Mouse (Mus musculus) adrenal gland, postnatal 25 days (tissue): ENCODE data around the gene Stat5a. TPM values are rescaled to one million over a fixed set of nuclear protein-coding genes. Genes with fewer than 3 reads are reported as not detected.

ENCODE experiments used
- DNase-seq: peaks from one replicate; pipeline ENCODE4 v3.0.0; 2021; ENCODE audit warnings: mixed read lengths
- total RNA-seq: library from RNA; stranded (reverse); gene quantifications from 2 replicates; pipeline ENCODE4 v1.2.3, GENCODE M21; 2021

The Stat5a gene
- total RNA-seq, 1 experiment from 2014 or later: 54.5 TPM

DNA sequence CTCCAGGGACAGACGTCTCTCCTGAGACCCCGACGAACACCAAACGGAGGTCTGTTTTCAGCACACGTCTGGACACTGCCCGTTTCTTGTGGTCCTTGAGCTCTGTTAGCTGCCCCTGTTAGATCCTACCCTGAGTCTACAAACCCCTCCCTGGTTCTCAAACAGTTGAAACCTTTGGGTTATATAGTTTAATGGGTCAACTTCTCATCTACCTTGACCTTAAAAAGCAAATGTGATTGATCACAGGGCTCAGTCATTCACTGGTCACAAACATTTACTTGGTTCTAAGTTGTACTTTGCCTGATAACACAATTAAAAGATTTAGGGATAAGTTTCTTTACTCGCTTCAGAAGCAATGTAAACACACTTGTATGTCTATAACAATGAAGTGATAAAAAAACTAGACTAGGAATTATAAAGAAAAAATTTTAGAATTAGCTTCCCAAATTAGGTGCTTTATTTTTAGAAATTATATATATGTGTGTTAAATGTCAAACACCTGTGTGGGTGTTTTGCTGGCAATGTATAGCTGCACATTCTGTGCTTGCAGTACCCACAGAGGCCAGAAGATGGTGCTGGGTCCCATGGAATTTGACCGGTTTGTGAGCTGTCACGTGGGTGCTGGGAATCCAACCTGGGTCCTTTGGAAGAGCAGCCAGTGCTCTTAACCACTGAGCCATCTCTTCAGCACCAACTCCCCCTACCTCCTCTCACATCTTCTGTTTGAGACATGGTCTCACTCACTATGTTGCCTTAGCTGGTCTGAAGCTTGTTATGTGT is 22.0 kb upstream of the Stat5a start:
- DNase-seq: no peak

DNA sequence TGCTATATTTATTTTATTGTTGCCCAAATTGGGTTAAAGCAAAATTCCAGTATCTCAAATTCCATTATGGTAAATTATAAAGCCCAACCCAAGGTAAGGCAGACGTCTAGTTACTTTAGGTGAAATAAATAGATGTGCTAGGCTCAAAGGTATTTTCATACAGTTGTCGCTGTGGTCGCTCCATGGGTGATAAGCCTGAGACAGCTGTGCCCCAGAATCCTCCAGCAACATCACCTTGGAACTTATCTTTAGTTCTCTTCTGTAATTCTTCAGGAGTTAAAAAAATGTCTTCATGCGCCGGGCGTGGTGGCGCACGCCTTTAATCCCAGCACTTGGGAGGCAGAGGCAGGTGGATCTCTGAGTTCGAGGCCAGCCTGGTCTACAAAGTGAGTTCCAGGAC is 20.3 kb upstream of the Stat5a start:
- no peak for DNase-seq

DNA sequence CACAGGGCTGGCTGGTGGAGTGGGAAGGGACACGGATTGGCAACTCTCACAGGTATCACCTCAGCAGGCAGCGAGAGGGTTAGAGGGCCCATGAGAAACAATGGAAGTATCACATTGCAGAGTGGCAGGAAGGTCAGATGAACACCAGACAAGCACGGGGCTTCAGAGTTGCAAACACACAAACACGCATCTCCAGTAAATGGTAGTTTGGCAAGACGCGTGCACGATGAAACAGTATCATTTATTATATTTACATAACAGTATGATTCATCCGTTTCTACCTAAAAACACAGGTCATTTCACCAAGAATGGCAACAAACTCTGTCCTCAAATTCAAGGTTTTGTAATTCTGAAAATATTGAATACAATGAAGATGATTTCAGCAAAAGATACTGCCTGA is 19.6 kb upstream of the Stat5a start:
- DNase-seq: no peak

DNA sequence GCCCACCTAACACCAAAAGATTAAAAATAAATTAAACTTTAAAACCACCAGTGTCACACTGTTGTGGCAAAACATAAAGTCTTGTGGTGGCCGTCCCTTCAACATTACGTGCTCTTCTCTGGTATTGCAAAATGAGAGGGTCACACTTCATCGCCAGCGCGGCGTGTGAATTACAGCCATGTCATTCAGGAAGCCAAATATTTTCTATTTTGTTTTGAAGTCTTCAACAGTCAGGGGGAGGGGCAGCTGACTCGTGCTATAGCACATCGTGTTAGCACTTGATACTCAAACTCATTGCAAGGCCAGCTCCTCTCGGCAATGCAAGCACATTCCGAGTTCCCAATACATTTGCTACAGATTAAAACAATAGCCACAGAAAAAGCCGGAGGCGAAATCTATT is 18.3 kb upstream of the Stat5a start:
- DNase-seq: no peak

DNA sequence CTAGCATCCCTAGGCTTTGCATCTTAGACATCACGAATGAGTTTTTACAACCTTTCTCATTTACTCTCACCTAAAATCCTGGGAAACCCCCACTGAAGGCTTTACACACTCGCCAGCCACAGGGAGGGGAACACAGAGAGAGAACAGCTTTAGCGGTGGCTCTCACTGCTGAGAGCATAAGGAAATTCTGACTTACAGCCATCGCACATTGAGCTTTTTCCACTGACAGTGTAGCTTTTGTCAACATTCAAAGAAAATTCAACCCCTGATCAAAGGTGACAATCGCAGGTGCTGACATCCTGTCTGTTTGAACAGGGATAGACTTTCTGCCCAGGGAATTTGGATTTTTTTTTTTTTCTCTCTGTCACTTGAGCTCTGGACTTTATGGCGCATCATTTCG is 17.1 kb upstream of the Stat5a start:
- no peak for DNase-seq

DNA sequence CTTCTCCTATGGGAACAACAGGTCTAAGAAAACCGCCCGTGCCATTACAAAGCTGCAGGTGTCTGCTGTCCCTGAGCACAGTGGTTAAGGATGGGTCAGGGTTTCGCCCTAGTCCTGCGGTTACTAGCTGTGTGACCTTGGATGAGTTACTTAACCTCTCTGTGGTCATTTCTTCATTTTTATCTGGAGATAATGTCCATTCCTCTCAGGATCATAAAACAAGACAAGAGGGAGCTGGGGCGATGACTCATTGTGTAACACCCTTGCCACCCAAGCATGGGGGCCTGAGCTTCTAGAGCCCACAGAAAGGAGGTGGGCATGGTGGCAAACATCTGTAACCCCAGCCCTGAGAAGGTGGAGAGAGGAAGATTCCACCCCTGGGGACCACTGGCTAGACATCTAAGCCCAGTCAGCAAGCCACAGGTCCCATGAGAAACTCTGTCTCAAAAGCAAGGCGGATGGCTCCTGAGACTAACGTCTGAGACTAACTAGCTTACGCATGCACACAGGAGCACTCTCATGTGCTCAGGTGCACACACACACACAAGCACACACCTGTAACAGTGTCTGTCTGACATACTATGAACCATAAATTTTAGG is 16.0 kb upstream of the Stat5a start:
- DNase-seq: no peak

DNA sequence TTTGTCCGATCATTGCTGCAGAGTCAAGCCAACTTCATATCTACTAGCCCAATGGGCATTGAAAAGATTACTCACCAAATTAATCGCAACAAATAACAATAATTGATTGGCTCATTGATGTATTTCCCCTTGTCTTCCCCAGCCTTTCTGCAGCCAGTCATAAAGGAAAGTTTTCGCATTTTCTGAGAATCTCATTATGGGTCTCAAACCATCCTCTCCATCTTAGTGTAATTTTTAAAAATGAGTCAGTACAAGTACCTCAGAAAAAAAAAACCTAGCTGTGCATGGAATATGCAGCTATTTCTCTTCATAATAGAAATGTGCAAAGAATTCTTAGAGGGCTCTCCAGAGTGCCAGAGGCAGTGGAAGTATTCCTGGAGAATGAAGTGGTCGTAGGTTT is 15.0 kb upstream of the Stat5a start:
- DNase-seq: no peak

DNA sequence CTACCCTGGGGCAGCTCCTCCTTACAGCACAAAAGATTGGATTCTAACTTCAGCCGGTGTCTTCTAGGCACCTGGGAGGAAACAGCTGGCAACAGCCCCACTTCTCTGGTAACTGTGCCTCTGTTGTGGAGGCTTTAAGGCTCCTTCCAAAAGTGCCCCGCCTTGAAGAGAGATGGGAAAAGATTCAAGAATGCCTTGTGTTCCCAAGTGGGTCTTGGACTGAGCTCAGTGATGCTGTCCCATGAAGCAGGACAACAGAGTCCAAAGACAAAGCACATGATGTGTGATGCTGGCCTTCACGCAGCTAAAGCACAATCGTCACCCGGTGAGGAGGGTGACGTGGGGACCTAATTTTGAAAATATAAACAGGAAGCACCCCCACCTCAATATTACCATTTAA is 13.4 kb upstream of the Stat5a start:
- no peak for DNase-seq

DNA sequence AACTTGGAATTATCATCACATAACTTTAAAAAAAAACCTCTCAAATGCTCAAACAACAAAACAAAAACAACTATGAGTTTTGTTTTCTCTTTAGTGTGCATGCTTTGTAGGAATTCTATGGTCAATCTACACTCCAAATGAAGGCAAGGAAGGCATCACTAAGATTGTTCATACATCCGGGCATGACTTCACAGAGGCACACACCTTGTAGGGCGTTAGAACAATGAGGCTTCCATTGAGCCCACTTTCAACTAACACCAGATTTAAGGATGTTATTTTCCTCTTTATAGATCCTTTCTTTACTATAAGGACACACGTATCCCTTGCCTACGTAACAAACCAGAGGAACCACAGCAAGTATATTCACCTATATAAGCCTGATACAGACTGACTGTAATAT is 11.6 kb upstream of the Stat5a start:
- DNase-seq: no peak

DNA sequence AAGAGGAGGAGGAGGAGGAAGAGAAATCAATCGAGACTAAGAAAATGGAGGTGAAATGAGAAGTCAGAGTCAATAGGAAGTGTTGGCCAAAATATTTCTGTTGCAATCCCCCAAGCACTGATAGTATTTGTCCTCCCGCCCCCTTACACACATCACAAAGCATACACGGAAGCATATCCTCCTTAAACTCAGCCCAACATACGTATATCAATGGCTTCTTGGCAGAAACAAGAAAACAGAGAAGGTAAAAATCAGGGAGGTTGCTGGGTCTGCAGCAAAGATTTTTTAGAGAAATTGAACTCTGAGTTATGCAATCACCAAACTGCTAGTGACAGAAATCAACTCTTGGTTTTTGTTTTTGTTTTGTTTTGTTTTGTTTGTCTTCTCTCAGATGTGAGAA is 11.1 kb upstream of the Stat5a start:
- DNase-seq: no peak

DNA sequence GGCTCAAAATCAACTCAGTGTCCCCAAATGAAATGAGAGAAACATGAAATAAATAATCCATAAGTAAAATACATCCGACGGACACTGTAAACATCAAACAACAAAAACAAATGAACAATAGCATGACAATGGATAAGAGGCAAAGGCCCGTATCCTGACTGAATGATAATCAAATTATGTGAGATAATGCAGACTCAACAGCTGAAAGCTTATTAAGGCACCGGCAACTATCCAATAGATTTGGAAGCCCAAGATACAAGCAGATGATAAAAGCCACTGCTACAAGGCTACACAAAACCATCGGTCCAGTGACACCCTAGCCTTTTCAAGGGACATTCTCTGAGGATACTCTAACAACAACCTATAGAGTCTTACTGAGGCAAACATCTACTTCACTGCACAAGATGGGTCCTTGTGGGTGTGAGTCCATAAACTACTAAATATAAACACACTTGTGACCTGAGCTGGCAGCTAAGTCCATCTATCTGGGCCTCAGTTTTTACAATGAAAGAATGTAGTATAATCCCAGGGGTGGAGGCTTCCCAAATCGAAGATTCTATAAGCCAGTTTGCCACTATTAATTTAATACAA is 10.3 kb upstream of the Stat5a start:
- DNase-seq: no peak

DNA sequence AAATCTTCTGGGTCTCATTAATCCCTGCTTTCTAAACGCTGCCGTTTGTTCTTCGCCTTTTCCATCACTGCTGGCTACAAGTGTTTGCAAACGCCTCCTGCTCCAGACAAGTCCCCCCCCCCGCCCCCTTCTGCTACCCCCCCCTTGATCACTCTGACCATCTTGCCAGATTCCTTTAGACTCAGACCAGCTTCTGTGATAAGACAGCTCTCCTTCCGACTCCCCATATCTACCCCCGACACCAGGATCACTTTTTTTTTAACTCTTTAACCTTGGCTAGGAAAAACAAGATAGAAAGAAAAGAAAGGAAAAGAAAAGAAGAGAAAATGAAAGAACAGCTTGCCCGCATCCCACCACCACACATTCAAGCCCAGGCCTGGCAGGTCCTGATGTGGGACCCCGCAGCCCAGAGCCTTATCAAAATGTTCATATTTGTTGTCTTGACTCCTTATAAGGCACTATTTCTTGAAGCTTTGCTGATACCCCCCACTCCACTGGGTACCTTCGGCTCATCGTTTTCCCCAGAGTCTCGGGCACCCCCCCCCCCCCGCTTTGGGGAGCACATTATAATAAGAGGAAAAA is 9.6 kb upstream of the Stat5a start:
- DNase-seq: no peak

DNA sequence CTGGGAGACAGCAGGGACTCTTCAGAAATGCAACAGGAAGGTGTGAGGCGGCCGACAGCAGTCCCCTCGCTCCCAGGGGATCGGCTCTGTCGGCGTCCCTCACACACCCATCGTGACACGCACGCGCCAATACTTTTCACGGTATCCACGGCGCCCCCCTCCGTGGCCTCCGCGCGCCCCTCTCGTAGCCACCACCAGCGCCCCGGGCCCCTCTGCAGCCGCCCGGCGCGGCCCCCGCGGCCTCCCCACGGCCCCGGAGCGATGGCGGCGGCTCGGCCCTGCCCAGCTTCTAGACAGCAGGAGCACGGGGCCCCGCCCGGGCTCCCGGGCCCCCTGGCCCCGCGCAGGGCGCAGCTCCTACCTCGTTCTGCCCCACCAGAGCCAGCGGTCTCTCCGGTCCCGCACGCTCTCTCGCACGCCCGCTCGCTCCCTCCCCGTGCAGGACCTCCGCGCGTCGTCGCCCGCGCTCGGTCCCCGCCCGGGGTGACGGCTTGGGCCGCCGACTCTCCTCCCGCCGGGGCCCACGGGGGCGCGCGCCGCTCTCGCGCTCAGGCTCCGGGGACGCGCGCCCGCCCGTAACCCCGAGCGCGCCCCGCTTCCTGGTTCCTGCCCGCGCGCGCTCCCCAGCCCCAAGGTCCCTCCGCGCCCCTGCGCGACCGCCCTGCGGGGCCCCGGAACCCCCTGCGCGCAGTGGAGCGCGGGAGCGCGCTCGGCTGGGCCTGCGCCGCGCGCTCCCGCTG is 8.9 kb upstream of the Stat5a start, which contains the start of gene Stat5b:
TSS of gene Stat5b (minus strand) at position 687 of the 740 bp plus-strand sequence.
- DNase-seq: peak; percentile 81

DNA sequence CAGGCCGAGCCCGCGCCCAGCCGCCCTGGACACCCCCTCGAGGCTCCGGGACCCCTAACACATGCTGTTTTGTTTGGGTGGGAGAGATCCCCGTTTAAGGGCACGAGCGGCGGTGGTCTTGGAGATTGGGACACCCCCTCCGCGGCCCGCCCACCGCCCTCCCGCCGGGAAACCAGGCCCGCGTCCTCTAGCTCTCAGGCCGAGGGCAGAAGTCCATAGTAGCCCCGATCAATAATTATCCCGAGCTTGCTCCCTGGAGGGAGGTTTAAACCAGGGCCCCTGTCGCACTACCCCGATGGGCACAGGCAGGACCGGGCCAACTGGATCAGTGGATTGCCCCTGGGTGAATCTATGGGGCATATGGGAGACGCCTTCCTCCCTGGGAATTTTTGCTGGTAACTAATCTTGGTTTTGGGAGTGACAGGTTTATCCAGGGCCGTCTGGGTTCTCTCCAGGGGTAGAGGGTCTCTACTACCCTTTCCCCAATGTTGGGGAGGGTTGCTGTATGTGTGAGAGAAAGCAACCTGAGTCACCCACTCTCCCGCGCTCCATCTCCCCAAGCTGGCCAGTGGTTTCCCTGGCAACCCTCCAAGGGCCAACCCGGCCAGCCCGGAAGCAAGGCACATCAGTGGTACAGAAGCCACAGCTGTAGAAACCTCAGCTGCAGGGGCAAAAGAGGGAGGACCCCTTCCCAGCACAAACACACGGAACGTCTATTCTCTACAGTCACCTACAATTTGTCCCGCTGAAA is 8.2 kb upstream of the Stat5a start:
- peak; percentile 86 for DNase-seq

DNA sequence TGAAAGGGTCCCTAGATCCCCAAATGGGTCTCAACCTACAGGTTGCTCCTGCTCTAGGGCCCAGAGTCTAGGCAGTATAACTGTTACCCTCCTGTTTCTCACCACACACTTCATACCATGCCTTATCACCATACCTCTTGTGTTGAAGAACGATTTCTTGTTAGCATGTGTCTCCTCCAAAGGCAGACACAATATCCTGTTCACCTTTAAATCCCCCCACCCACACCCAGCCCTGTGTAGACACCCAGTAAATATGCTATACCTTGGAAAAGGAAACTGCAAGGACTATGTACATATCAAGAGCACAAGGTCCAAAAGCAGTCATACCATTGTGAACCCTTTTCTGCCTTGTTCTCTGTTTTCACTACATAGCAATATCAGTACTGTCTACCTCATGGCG is 7.1 kb upstream of the Stat5a start:
- DNase-seq: no peak

DNA sequence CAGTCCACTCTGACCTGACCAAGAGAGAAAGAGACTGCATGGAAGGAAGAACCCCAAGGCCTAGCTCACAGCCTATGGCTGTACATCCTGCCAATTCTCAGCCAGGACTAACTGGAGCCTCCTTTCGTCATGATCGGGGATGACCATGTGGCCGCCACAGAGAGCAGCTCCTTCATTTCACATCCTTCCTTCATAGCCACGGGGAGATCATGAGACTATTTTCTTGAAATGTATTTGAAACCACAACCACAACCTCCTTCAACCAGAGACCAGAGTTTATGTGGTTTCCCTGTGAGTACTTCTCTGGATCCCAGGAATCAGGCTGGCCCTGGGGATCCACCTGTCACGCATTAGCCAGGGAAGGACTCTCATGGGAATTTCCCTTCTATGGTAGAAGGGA is 6.1 kb upstream of the Stat5a start:
- no peak for DNase-seq

DNA sequence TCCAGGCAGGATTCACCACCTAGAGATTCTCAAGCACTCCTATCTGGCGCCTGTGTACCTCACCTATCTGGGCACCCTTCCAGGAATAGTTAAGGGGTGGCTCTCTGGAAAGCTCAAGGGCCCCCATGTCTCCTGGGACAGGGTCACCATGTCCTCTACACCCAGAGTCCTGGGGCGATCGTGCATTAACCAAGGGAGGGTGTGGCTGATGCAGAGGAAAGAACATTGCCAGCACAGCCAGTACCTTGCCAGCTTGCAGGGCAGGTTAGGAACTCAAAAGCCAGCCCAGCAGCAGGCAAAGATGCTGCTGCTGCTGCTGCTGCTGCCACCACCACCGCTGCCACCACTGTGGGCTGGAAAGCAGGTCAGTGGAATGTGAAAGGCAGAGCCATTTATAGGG is 4.9 kb upstream of the Stat5a start:
- DNase-seq: no peak

DNA sequence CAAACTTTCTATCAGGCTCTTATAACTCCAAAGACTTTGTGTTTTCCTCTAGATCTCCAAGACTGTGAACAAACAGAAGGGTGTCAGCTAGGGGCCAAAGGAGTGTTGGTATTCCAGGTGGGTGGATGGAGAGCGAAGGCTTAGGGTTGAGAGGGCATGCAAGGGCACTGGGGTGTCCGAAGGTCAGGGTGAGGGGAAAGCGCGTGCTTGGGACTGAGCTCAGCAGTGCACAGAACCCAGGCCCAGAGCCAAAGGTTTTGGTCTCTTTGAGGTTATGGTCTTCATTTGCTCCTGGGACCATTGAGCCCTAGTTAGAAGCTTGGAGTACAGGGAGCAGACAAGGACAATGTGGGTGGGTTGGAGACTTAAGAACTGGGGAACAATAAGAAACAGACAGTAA is 4.0 kb upstream of the Stat5a start:
- DNase-seq: no peak

DNA sequence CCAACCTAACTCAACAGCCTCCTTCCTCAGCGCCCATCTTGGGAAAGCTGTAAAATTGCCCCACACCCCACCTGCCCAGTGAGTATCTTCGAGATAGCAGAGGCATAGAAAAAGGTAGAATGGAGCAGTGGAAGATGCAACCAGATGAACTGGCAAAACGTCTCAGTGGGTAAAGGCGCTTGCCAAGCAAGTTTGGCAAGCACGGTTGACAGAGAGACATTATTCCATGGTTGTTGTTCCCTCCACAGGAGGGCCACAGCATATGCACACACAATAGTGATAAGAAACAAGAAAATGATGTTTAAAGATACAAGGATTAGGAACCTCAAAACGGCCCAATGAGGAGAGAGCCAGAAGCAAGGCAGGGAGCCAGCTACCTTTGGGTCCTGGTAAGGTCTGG is 1.2 kb upstream of the Stat5a start:
- no peak for DNase-seq

DNA sequence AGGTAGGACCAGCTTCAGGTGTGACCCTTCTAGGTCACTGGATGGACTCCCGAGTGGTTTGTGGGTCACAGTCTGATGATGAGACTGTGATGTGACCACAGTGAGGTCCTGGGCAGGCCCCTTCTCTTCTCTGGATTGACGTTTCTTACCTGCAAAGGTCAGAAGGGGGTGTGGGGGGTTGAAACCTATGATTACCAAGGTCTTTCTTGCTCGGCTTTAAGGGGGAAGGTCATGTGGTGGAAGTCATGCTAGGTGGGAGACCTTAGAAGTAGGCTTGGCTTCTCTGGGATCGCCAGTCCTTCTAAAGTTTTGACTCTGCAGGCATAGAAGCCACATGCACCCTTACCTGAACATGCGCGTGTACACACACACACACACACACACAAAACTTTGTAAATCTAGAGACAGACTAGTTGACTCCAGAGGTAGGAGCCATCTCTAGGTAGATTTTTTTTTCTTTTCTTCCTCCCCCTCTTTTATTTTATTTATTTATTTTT is 476 bp downstream of the Stat5a start:
- no peak for DNase-seq

DNA sequence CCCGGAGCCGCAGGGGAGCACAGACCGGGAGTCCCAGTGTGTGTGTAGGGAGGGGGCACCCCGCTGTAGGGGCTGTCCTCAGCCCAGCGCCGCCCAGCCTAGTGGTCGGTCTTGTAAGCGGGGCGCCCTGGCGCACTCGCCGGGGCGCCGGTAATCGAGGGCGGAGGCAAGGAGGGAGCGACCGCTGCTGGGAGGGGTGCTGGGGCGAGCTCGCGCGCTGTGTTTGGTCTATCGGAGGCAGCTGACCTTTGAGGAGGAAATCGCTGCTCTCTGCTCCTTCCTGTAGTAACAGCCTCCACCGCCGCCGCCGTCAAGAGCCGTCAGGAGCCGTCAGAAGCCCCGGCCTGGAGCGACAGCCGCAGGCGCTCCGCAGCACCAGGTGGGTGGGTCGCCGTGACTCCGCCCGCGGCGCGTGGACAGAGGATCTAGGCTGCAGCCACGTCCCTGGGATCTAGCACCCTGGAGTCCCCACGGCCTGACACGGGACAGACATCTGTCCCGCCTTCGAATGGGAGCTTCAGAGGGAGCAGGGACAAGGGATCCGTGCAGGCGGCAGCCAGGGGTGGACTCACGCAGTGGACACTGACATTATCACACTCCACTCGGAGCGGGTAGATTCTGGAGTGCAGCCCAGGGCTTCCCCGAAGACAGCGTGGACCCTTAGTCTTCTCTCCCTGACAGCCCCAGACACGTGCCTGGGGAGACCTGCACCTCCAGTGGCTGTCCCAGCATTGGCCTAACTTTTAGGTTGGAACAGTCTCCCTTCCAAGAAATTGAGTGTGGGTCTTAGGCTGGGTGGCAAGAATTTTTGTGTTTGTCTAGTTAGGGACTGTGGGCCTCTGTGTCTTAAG is 1.3 kb downstream of the Stat5a start:
- DNase-seq: peak; percentile 84
